Mouse (Mus musculus) midbrain, embryonic 16.5 days (tissue): Measurements from ENCODE around the gene Olfr65. TPM values are rescaled to one million over a fixed set of nuclear protein-coding genes. Genes with fewer than 3 reads are reported as not detected.

Experiments
- ATAC-seq: fragments of 200-750 bp; cut with Nextera tagmentation; 2 replicates; pipeline ENCODE4 v1.8.0; 2017; ENCODE audit warnings: moderate TSS enrichment
- H3K27ac ChIP-seq: fragments of 300-500 bp; sonication (generic); 2 replicates; pipeline ENCODE4 v1.5.1; 2014; ENCODE audit warnings: mild to moderate bottlenecking, low read length, mixed read lengths
- H3K27me3 ChIP-seq: fragments of 300-500 bp; sonication (generic); 2 replicates; pipeline ENCODE4 v1.6.1; 2014; ENCODE audit warnings: low read depth, low read length, mixed read lengths; ENCODE audit not compliant: control insufficient read depth, insufficient read depth
- H3K36me3 ChIP-seq: fragments of 300-500 bp; sonication (generic); 2 replicates; pipeline ENCODE4 v1.6.1; 2014; ENCODE audit warnings: mild to moderate bottlenecking, low read length, moderate library complexity, mixed read lengths; ENCODE audit not compliant: control insufficient read depth, insufficient read depth
- H3K4me1 ChIP-seq: fragments of 300-500 bp; sonication (generic); 2 replicates; pipeline ENCODE4 v1.6.1; 2014; ENCODE audit warnings: mild to moderate bottlenecking, low read length, mixed read lengths; ENCODE audit not compliant: control insufficient read depth, insufficient read depth
- H3K4me2 ChIP-seq: fragments of 300-500 bp; sonication (generic); 2 replicates; pipeline ENCODE4 v1.6.1; 2014; ENCODE audit warnings: mild to moderate bottlenecking, low read length, mixed read lengths
- H3K4me3 ChIP-seq: fragments of 300-500 bp; sonication (generic); 2 replicates; pipeline ENCODE4 v1.5.1; 2014; ENCODE audit warnings: low read depth, mild to moderate bottlenecking, low read length, moderate library complexity, mixed read lengths
- H3K9ac ChIP-seq: fragments of 300-500 bp; sonication (generic); 2 replicates; pipeline ENCODE4 v1.6.1; 2014; ENCODE audit warnings: low read depth, low read length, mixed read lengths
- H3K9me3 ChIP-seq: fragments of 300-500 bp; sonication (generic); replicated peaks from 2 replicates; pipeline ENCODE4 v1.6.1; 2014; ENCODE audit warnings: mild to moderate bottlenecking, low read length, mixed read lengths; ENCODE audit not compliant: control insufficient read depth, poor library complexity, severe bottlenecking
- WGBS: fragments of 180-500 bp; shearing (Covaris S2); extraction: QIAGEN DNeasy Blood & Tissue Kit; methylation state at CpG from one replicate; pipeline ENCODE4 v1.1.7; 2014; 5-methylcytosine and 5-hydroxymethylcytosine counted together
- polyA plus RNA-seq: library from polyadenylated mRNA; unstranded; fragments of >200 nt; fragmentation: Nextera tagmentation; extraction: Ambion mirVana; gene quantifications from 2 replicates; pipeline ENCODE4 v1.2.1, GENCODE M21; 2015

The Olfr65 gene
- polyA plus RNA-seq: not detected in 2 replicates

- ATAC-seq: no peak
- H3K9ac ChIP-seq: no peak within 1 kb of the TSS
- no peaks in the 10 kb centered on the region for H3K27me3 ChIP-seq
- no peak within 1 kb of the TSS for H3K4me3 ChIP-seq
- H3K36me3 ChIP-seq: no peaks in the 10 kb centered on the region
- WGBS: 77% methylated on average over 2 of the region's 2 CpGs
- no peak within 1 kb of the TSS for H3K4me2 ChIP-seq
- H3K4me1 ChIP-seq: no peaks in the 10 kb centered on the region
- no peak within 1 kb of the TSS for H3K27ac ChIP-seq
- H3K9me3 ChIP-seq: 0 out of 2 replicates have a peak, but pooled peaks cover 3% of the 10 kb centered on the region
These were observed at the start of gene Olfr65 for GRCm38 (mm10) chr7:103903187-103903586. TSS of gene Olfr65 (plus strand) at chr7:103903487.

- Histone ChIP-seq H3K36me3 (no peaks in the 10 kb centered on the region), H3K4me1 (no peaks in the 10 kb centered on the region), H3K4me3 (no peak overlapping the region), H3K9ac (no peak overlapping the region), H3K4me2 (no peak overlapping the region), H3K27ac (no peak overlapping the region), H3K27me3 (no peaks in the 10 kb centered on the region), H3K9me3 (no peaks in the 10 kb centered on the region)
- WGBS: 70% methylated on average over 1 of the region's 1 CpGs
- no peak for ATAC-seq
These were observed 48.6 kb upstream of the Olfr65 start for GRCm38 (mm10) chr7:103854669-103855068.

GRCm38 (mm10) chr7:103859076-103859475 lies 44.2 kb upstream of the Olfr65 start:
- no peak overlapping the region for H3K4me3 ChIP-seq
- H3K36me3 ChIP-seq: no peaks in the 10 kb centered on the region
- no peaks in the 10 kb centered on the region for H3K4me1 ChIP-seq
- no peak for ATAC-seq
- no peak overlapping the region for H3K4me2 ChIP-seq
- WGBS: 79% methylated on average over 2 of the region's 2 CpGs
- no peak overlapping the region for H3K27ac ChIP-seq
- no peak overlapping the region for H3K9ac ChIP-seq
- no peaks in the 10 kb centered on the region for H3K9me3 ChIP-seq
- H3K27me3 ChIP-seq: no peaks in the 10 kb centered on the region

GRCm38 (mm10) chr7:103860855-103861254 lies 42.4 kb upstream of the Olfr65 start:
- 66% methylated on average over 1 of the region's 1 CpGs for WGBS

GRCm38 (mm10) chr7:103861531-103861930 lies 41.8 kb upstream of the Olfr65 start:
- H3K27ac ChIP-seq: no peak overlapping the region
- no peaks in the 10 kb centered on the region for H3K36me3 ChIP-seq
- WGBS: 83% methylated on average over 3 of the region's 3 CpGs
- H3K9me3 ChIP-seq: no peaks in the 10 kb centered on the region
- H3K4me2 ChIP-seq: no peak overlapping the region
- ATAC-seq: no peak
- H3K27me3 ChIP-seq: no peaks in the 10 kb centered on the region
- H3K4me3 ChIP-seq: no peak overlapping the region
- no peaks in the 10 kb centered on the region for H3K4me1 ChIP-seq
- H3K9ac ChIP-seq: no peak overlapping the region

More at GRCm38 (mm10) chr7:103860855-103861254, 42.4 kb upstream of the Olfr65 start:
- Histone ChIP-seq H3K4me2 (no peak overlapping the region), H3K9me3 (no peaks in the 10 kb centered on the region), H3K27me3 (no peaks in the 10 kb centered on the region), H3K4me1 (no peaks in the 10 kb centered on the region), H3K4me3 (no peak overlapping the region), H3K27ac (no peak overlapping the region), H3K36me3 (no peaks in the 10 kb centered on the region), H3K9ac (no peak overlapping the region)
- ATAC-seq: no peak

- no peak overlapping the region for H3K4me3 ChIP-seq
- H3K4me2 ChIP-seq: no peak overlapping the region
- H3K27me3 ChIP-seq: no peaks in the 10 kb centered on the region
- no peaks in the 10 kb centered on the region for H3K36me3 ChIP-seq
- H3K9ac ChIP-seq: no peak overlapping the region
- no peak for ATAC-seq
- no peaks in the 10 kb centered on the region for H3K9me3 ChIP-seq
- H3K27ac ChIP-seq: no peak overlapping the region
- no peaks in the 10 kb centered on the region for H3K4me1 ChIP-seq
These were observed 37.6 kb upstream of the Olfr65 start for GRCm38 (mm10) chr7:103865716-103866115.

GRCm38 (mm10) chr7:103870667-103871066 lies 32.6 kb upstream of the Olfr65 start:
- H3K4me2 ChIP-seq: no peak overlapping the region

GRCm38 (mm10) chr7:103873064-103873463 lies 30.2 kb upstream of the Olfr65 start:
- Histone ChIP-seq H3K9ac (no peak overlapping the region), H3K4me3 (no peak overlapping the region), H3K4me2 (no peak overlapping the region), H3K36me3 (no peaks in the 10 kb centered on the region), H3K27ac (no peak overlapping the region), H3K9me3 (no peaks in the 10 kb centered on the region), H3K27me3 (no peaks in the 10 kb centered on the region), H3K4me1 (no peaks in the 10 kb centered on the region)
- ATAC-seq: no peak
- 14% methylated on average over 1 of the region's 1 CpGs for WGBS

More at GRCm38 (mm10) chr7:103870667-103871066, 32.6 kb upstream of the Olfr65 start:
- H3K4me3 ChIP-seq: no peak overlapping the region
- H3K27me3 ChIP-seq: no peaks in the 10 kb centered on the region
- H3K36me3 ChIP-seq: no peaks in the 10 kb centered on the region
- H3K27ac ChIP-seq: no peak overlapping the region
- no peak for ATAC-seq
- no peaks in the 10 kb centered on the region for H3K4me1 ChIP-seq
- no peaks in the 10 kb centered on the region for H3K9me3 ChIP-seq
- no peak overlapping the region for H3K9ac ChIP-seq

GRCm38 (mm10) chr7:103874451-103874850 lies 28.8 kb upstream of the Olfr65 start:
- H3K9ac ChIP-seq: no peak overlapping the region
- no peak overlapping the region for H3K4me3 ChIP-seq
- no peak overlapping the region for H3K4me2 ChIP-seq
- no peaks in the 10 kb centered on the region for H3K36me3 ChIP-seq
- no peaks in the 10 kb centered on the region for H3K27me3 ChIP-seq
- H3K9me3 ChIP-seq: no peaks in the 10 kb centered on the region
- ATAC-seq: no peak
- H3K27ac ChIP-seq: no peak overlapping the region
- 50% methylated on average over 5 of the region's 5 CpGs for WGBS
- H3K4me1 ChIP-seq: no peaks in the 10 kb centered on the region
